Mouse (Mus musculus) ES-E14 (cell line): ENCODE results near the gene Oaz3. TPM values are rescaled to one million over a fixed set of nuclear protein-coding genes. Genes with fewer than 3 reads are reported as not detected.

Experiments
- DNase-seq: peaks from one replicate; pipeline ENCODE4 v3.0.0-alpha.2; 2013; ENCODE audit warnings: low read depth, low spot score
- H3K27ac ChIP-seq: 2 replicates; pipeline ENCODE4 v1.5.1; 2012; ENCODE audit warnings: low read depth, mild to moderate bottlenecking, low read length, moderate library complexity, mixed read lengths; ENCODE audit not compliant: poor library complexity, insufficient read depth, severe bottlenecking
- H3K36me3 ChIP-seq: 2 replicates; pipeline ENCODE4 v1.6.1; 2012; ENCODE audit warnings: mild to moderate bottlenecking, low read length, moderate library complexity, mixed read lengths; ENCODE audit not compliant: control insufficient read depth, poor library complexity, insufficient read depth, severe bottlenecking
- H3K4me1 ChIP-seq, 2 experiments: fragments of 150-350 bp in 1 of 2; sonication (generic) in 1 of 2; 2 replicates each; pipeline ENCODE4 v1.6.1; 2012; ENCODE audit warnings: low read length in 2 of 2, mild to moderate bottlenecking in 1 of 2, mixed read lengths in 1 of 2; ENCODE audit not compliant: control insufficient read depth in 2 of 2, insufficient read depth in 2 of 2, poor library complexity in 1 of 2
- H3K4me3 ChIP-seq, 2 experiments: fragments of 150-350 bp in 1 of 2; sonication (generic) in 1 of 2; 2 replicates each; pipeline ENCODE4 v1.5.1; 2012; ENCODE audit warnings: low read length in 2 of 2, low read depth in 1 of 2, mild to moderate bottlenecking in 1 of 2, mixed read lengths in 1 of 2; ENCODE audit not compliant: insufficient read depth in 1 of 2, poor library complexity in 1 of 2, severe bottlenecking in 1 of 2
- H3K9ac ChIP-seq: 2 replicates; pipeline ENCODE4 v1.6.1; 2012; ENCODE audit warnings: low read depth, mild to moderate bottlenecking, low read length, mixed read lengths; ENCODE audit not compliant: poor library complexity, insufficient read depth, severe bottlenecking
- H3K9me3 ChIP-seq: fragments of 150-350 bp; sonication (generic); 2 replicates; pipeline ENCODE4 v1.6.1; 2012; ENCODE audit warnings: low read depth, mild to moderate bottlenecking, low read length; ENCODE audit not compliant: control insufficient read depth, insufficient read depth
- CHD2 ChIP-seq: IDR thresholded peaks from 2 replicates; pipeline ENCODE4 v1.6.1; 2014; ENCODE audit warnings: mild to moderate bottlenecking, low read depth, low read length, inconsistent platforms
- HCFC1 ChIP-seq: IDR thresholded peaks from 2 replicates; pipeline ENCODE4 v1.6.1; 2012; ENCODE audit warnings: low read length, inconsistent platforms, borderline replicate concordance; ENCODE audit not compliant: insufficient read depth
- MAFK ChIP-seq: IDR thresholded peaks from 2 replicates; pipeline ENCODE4 v1.6.1; 2014; ENCODE audit warnings: mild to moderate bottlenecking, low read depth, low read length, inconsistent platforms; ENCODE audit not compliant: insufficient read depth
- ZC3H11A ChIP-seq: IDR thresholded peaks from 2 replicates; pipeline ENCODE4 v1.6.1; 2012; ENCODE audit warnings: low read depth, mild to moderate bottlenecking, inconsistent platforms, low read length, borderline replicate concordance
- ZNF384 ChIP-seq: IDR thresholded peaks from 2 replicates; pipeline ENCODE4 v1.6.1; 2012; ENCODE audit warnings: low read depth, low read length, inconsistent platforms
- in situ Hi-C, 2 experiments: fragments of 600-800 bp; cut with MboI; formaldehyde crosslinking; loops; one replicate each; pipeline ENCODE4 v1.15.1; 2025; ENCODE audit warnings: low sequenced_read_pairs in 2 of 2, inconsistent platforms in 1 of 2; ENCODE audit not compliant: unreplicated experiment in 2 of 2
- total RNA-seq: library from RNA; depleted of rRNA; stranded (reverse); fragments of 300-350 nt; gene quantifications from 2 replicates; pipeline ENCODE4 v1.2.3, GENCODE M21; 2012

Gene Oaz3
- total RNA-seq, 1 experiment, result 0.36 TPM

DNA sequence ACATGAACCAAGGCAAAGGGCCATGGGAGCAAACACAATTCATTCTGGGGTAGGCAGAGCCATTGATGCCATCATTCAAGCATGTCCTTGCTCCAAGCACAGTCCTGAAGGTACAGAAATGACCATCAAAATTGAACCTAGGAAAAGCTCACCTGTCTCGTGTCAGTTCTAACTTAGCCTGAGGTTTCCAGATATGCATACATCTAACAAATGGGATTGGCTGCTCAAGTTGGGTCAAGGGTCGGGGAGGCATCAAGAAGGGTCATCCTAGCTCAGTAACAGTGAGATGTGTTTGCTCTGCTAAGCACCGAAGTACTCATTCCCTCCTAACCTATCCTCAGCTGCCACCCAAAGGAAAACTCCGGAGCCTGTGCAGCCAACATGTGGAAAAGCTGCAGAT lies 46.9 kb downstream of the Oaz3 start:
- Histone ChIP-seq H3K9me3 (no peaks in the 10 kb centered on the region), H3K9ac (no peak overlapping the region), H3K27ac (no peak overlapping the region), H3K4me1 (no peaks in the 10 kb centered on the region), H3K36me3 (no peaks in the 10 kb centered on the region), H3K4me3 (no peak overlapping the region)
- in situ Hi-C loops, result no loop called here
- DNase-seq, result no peak
- TF ChIP-seq ZNF384, result no peak
- TF ChIP-seq MAFK, result no peak
- TF ChIP-seq ZC3H11A, result no peak
- no peak for TF ChIP-seq CHD2
- no peak for TF ChIP-seq HCFC1

DNA sequence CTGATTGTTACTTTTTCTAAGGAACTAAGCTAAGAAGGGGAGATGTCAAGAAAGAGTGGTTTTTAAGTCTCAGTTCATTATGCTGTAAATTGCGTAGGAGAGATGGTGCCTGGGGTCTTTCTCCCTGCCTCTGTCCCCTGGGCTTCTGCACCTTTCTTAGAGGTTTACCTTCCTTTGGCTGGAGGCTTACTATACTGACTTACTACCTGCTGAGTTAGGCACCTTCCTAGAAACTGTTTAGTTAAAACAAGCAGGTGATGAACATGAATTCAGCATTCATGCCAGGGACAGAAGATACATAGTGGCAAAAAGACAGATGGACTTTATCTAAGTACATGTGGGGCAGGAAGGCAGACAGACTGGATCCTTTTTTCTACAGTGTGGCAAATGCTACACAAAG lies 47.4 kb downstream of the Oaz3 start:
- no peak overlapping the region for H3K9ac ChIP-seq
- no peaks in the 10 kb centered on the region for H3K9me3 ChIP-seq
- DNase-seq, result no peak
- no peaks in the 10 kb centered on the region for H3K4me1 ChIP-seq
- no peak for TF ChIP-seq CHD2
- H3K4me3 ChIP-seq, result no peak overlapping the region
- H3K36me3 ChIP-seq, result no peaks in the 10 kb centered on the region
- H3K27ac ChIP-seq, result no peak overlapping the region
- in situ Hi-C loops, result no loop called here

DNA sequence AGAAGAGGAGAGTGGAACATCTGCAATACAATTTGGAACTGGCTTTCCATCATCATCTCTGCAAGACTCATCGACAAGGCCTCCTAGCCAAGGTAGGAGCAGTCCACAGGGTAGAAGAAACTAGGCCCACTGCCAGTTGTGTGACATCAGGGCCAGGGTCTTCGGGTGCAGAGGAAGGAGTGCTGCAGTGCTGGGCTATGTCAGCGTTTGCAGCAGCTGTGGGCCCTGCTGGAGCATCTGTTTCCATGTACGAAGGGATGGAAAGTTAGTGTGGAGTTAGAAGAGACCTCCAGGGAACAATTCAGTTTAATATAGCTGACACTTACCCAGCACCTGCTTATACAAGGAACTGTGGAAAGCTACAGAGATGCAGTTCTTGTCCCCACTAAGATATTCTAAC lies 50.7 kb downstream of the Oaz3 start:
- Histone ChIP-seq H3K9me3 (no peaks in the 10 kb centered on the region), H3K27ac (no peak overlapping the region), H3K4me1 (no peaks in the 10 kb centered on the region), H3K9ac (no peak overlapping the region), H3K36me3 (no peaks in the 10 kb centered on the region), H3K4me3 (no peak overlapping the region)
- in situ Hi-C loops, result no loop called here
- no peak for DNase-seq
- TF ChIP-seq MAFK, result no peak
- TF ChIP-seq ZNF384, result no peak
- no peak for TF ChIP-seq ZC3H11A
- TF ChIP-seq HCFC1, result no peak
- no peak for TF ChIP-seq CHD2

DNA sequence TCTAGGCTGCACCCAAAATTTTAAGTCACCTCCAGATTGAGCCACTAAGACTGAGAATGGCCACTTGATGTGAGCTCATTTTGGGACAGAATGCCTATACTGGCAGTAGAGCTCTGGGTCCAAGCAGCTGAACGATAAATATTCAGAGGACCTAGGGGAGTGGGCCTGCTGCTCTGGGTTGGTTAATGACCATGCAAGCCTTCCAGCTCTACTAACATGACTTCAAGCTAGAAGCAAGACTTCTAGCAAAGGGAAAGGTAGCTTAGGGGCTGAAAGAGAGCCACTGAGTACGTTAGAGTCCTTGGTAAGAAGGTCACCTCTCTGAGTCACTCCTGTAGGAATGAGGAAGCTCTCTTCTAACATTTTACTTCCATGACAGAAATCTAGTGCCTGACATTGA lies 51.6 kb downstream of the Oaz3 start:
- H3K4me1 ChIP-seq, result no peaks in the 10 kb centered on the region
- DNase-seq, result no peak
- no peaks in the 10 kb centered on the region for H3K36me3 ChIP-seq
- H3K9ac ChIP-seq, result no peak overlapping the region
- H3K9me3 ChIP-seq, result no peaks in the 10 kb centered on the region
- no peak for TF ChIP-seq ZNF384
- TF ChIP-seq HCFC1, result no peak
- TF ChIP-seq CHD2, result no peak
- no peak for TF ChIP-seq ZC3H11A
- no peak for TF ChIP-seq MAFK
- in situ Hi-C loops, result no loop called here
- H3K4me3 ChIP-seq, result no peak overlapping the region
- H3K27ac ChIP-seq, result no peak overlapping the region

DNA sequence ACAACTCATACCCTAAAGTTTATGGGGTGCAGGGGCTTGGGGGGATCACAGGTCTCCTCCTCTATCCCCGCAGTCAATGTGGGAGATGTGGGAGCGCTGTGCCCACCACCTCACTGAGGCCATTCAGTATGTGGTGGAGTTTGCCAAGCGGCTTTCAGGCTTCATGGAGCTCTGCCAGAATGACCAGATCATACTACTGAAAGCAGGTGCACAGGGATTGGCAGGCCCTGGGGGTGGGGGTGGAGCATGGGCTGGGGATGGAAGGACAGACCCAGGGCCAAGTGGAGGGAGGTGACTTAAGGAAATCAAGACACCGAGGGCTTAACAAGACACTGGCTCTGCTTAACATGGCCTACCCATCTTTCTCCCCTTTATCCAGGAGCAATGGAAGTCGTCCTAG lies 52.7 kb downstream of the Oaz3 start:
- Histone ChIP-seq H3K9me3 (no peaks in the 10 kb centered on the region), H3K4me3 (no peak overlapping the region), H3K9ac (no peak overlapping the region), H3K27ac (no peak overlapping the region), H3K36me3 (no peaks in the 10 kb centered on the region), H3K4me1 (no peaks in the 10 kb centered on the region)
- DNase-seq, result no peak
- in situ Hi-C loops, result no loop called here
- no peak for TF ChIP-seq CHD2
- TF ChIP-seq ZNF384, result no peak
- TF ChIP-seq HCFC1, result no peak
- TF ChIP-seq ZC3H11A, result no peak
- TF ChIP-seq MAFK, result no peak
